Mouse (Mus musculus) cerebellum, adult 11-12 months (tissue): ENCODE results near the gene Src.

Source experiments
- DNase-seq: peaks from one replicate; pipeline ENCODE4 v3.0.0; 2022

Src gene

GRCm38 (mm10) chr2:157417229-157417628, 1.0 kb upstream of the Src start:
- no peak for DNase-seq

GRCm38 (mm10) chr2:157418609-157419071, 396 bp downstream of the Src start:
- no peak for DNase-seq

- no peak for DNase-seq
These were observed 1.3 kb downstream of the Src start for GRCm38 (mm10) chr2:157419506-157419905.

GRCm38 (mm10) chr2:157420404-157420803, 2.2 kb downstream of the Src start:
- DNase-seq = no peak

- DNase-seq = no peak
These were observed 3.9 kb downstream of the Src start for GRCm38 (mm10) chr2:157422062-157422655.

GRCm38 (mm10) chr2:157422854-157423705, 4.8 kb downstream of the Src start:
- DNase-seq = peak; percentile 28

- peak; percentile 34 for DNase-seq
These were observed 5.5 kb downstream of the Src start for GRCm38 (mm10) chr2:157423706-157424125.

- peak; percentile 53 for DNase-seq
These were observed 6.1 kb downstream of the Src start for GRCm38 (mm10) chr2:157424126-157424903.

GRCm38 (mm10) chr2:157424904-157425642, 6.8 kb downstream of the Src start:
- peak; percentile 33 for DNase-seq

GRCm38 (mm10) chr2:157425643-157425988, 7.4 kb downstream of the Src start:
- DNase-seq = no peak

GRCm38 (mm10) chr2:157426171-157426570, 7.9 kb downstream of the Src start:
- no peak for DNase-seq

- DNase-seq = no peak
These were observed 8.9 kb downstream of the Src start for GRCm38 (mm10) chr2:157427164-157427563.

- DNase-seq = no peak
These were observed 10.3 kb downstream of the Src start for GRCm38 (mm10) chr2:157428351-157429139.

GRCm38 (mm10) chr2:157429735-157430134, 11.5 kb downstream of the Src start:
- DNase-seq = no peak

GRCm38 (mm10) chr2:157430667-157431429, 12.6 kb downstream of the Src start:
- no peak for DNase-seq

GRCm38 (mm10) chr2:157431912-157432311, 13.7 kb downstream of the Src start:
- no peak for DNase-seq

- DNase-seq = peak; percentile 48
These were observed 14.2 kb downstream of the Src start for GRCm38 (mm10) chr2:157432476-157432875.

GRCm38 (mm10) chr2:157434041-157434440, 15.8 kb downstream of the Src start:
- no peak for DNase-seq

GRCm38 (mm10) chr2:157434497-157434896, 16.3 kb downstream of the Src start:
- DNase-seq = peak; percentile 42

- DNase-seq = no peak
These were observed 18.3 kb downstream of the Src start for GRCm38 (mm10) chr2:157436496-157436895.

- no peak for DNase-seq
These were observed 18.9 kb downstream of the Src start for GRCm38 (mm10) chr2:157437123-157437522.
